Mouse (Mus musculus) midbrain, embryonic 15.5 days (tissue): Measurements from ENCODE around the gene Srbd1. TPM values are rescaled to one million over a fixed set of nuclear protein-coding genes. Genes with fewer than 3 reads are reported as not detected.

Source experiments
- ATAC-seq: fragments of 200-750 bp; cut with Nextera tagmentation; replicated peaks from 2 replicates; pipeline ENCODE4 v1.8.0; 2017; ENCODE audit warnings: moderate TSS enrichment
- H3K27ac ChIP-seq: fragments of 300-500 bp; sonication (generic); 2 replicates; pipeline ENCODE4 v1.5.1; 2015; ENCODE audit warnings: mild to moderate bottlenecking, inconsistent platforms
- H3K27me3 ChIP-seq: fragments of 300-500 bp; sonication (generic); replicated peaks from 2 replicates; pipeline ENCODE4 v1.6.1; 2015; ENCODE audit warnings: inconsistent platforms
- H3K36me3 ChIP-seq: fragments of 300-500 bp; sonication (generic); replicated peaks from 2 replicates; pipeline ENCODE4 v1.6.1; 2015; ENCODE audit warnings: inconsistent platforms
- H3K4me1 ChIP-seq: fragments of 300-500 bp; sonication (generic); 2 replicates; pipeline ENCODE4 v1.6.1; 2015; ENCODE audit warnings: inconsistent platforms
- H3K4me2 ChIP-seq: fragments of 300-500 bp; sonication (generic); 2 replicates; pipeline ENCODE4 v1.6.1; 2015; ENCODE audit warnings: inconsistent platforms, mild to moderate bottlenecking, moderate library complexity
- H3K4me3 ChIP-seq: fragments of 300-500 bp; sonication (generic); 2 replicates; pipeline ENCODE4 v1.5.1; 2015; ENCODE audit warnings: mild to moderate bottlenecking, inconsistent platforms
- H3K9ac ChIP-seq: fragments of 300-500 bp; sonication (generic); 2 replicates; pipeline ENCODE4 v1.6.1; 2015; ENCODE audit warnings: mild to moderate bottlenecking, inconsistent platforms
- H3K9me3 ChIP-seq: fragments of 300-500 bp; sonication (generic); 2 replicates; pipeline ENCODE4 v1.6.1; 2016; ENCODE audit warnings: inconsistent platforms
- WGBS: fragments of 180-500 bp; shearing (Covaris S2); methylation state at CpG from one replicate; pipeline ENCODE4 v1.1.7; 2015; ENCODE audit warnings: mixed read lengths; 5-methylcytosine and 5-hydroxymethylcytosine counted together
- polyA plus RNA-seq: library from polyadenylated mRNA; unstranded; fragments of >200 nt; fragmentation: Nextera tagmentation; extraction: Ambion mirVana; gene quantifications from 2 replicates; pipeline ENCODE4 v1.2.1, GENCODE M21; 2015

Gene Srbd1
- polyA plus RNA-seq, 1 experiment from 2014 or later: 14.8 TPM

GRCm38 (mm10) chr17:86132534-86132933 lies 12.4 kb downstream of the Srbd1 start:
- H3K27ac ChIP-seq: no peak overlapping the region
- no peaks in the 10 kb centered on the region for H3K27me3 ChIP-seq
- no peak overlapping the region for H3K4me2 ChIP-seq
- no peaks in the 10 kb centered on the region for H3K4me1 ChIP-seq
- H3K4me3 ChIP-seq: no peak overlapping the region
- no peak for ATAC-seq
- H3K9ac ChIP-seq: no peak overlapping the region
- no peaks in the 10 kb centered on the region for H3K9me3 ChIP-seq
- WGBS: 81% methylated on average over 5 of the region's 5 CpGs
- H3K36me3 ChIP-seq: peaks cover 8% of the 10 kb centered on the region; the same call in 1 of the 2 replicates

GRCm38 (mm10) chr17:86128198-86128597 lies 16.8 kb downstream of the Srbd1 start:
- Histone ChIP-seq H3K27me3 (no peaks in the 10 kb centered on the region), H3K4me2 (no peak overlapping the region), H3K4me3 (no peak overlapping the region), H3K36me3 (0 out of 2 replicates have a peak, but pooled peaks cover 4% of the 10 kb centered on the region), H3K9me3 (no peaks in the 10 kb centered on the region), H3K9ac (no peak overlapping the region), H3K27ac (no peak overlapping the region), H3K4me1 (no peaks in the 10 kb centered on the region)
- 94% methylated on average over 5 of the region's 5 CpGs for WGBS
- no peak for ATAC-seq

GRCm38 (mm10) chr17:86125908-86126307 lies 19.1 kb downstream of the Srbd1 start:
- Histone ChIP-seq H3K4me3 (no peak overlapping the region), H3K4me2 (no peak overlapping the region), H3K9ac (no peak overlapping the region), H3K27ac (no peak overlapping the region), H3K27me3 (no peaks in the 10 kb centered on the region), H3K4me1 (no peaks in the 10 kb centered on the region), H3K9me3 (no peaks in the 10 kb centered on the region), H3K36me3 (0 out of 2 replicates have a peak, but pooled peaks cover 4% of the 10 kb centered on the region)
- no peak for ATAC-seq
- WGBS: 85% methylated on average over 5 of the region's 5 CpGs

- Histone ChIP-seq H3K4me2 (no peak overlapping the region), H3K27ac (no peak overlapping the region), H3K4me3 (no peak overlapping the region), H3K27me3 (no peaks in the 10 kb centered on the region), H3K9me3 (no peaks in the 10 kb centered on the region), H3K4me1 (no peaks in the 10 kb centered on the region), H3K36me3 (0 out of 2 replicates have a peak, but pooled peaks cover 4% of the 10 kb centered on the region), H3K9ac (no peak overlapping the region)
- ATAC-seq: no peak
- WGBS: 93% methylated on average over 3 of the region's 3 CpGs
These were observed 21.8 kb downstream of the Srbd1 start for GRCm38 (mm10) chr17:86123146-86123545.

GRCm38 (mm10) chr17:86096875-86097274 lies 48.1 kb downstream of the Srbd1 start:
- H3K36me3 ChIP-seq: 0 out of 2 replicates have a peak, but pooled peaks cover 3% of the 10 kb centered on the region
- H3K4me1 ChIP-seq: no peaks in the 10 kb centered on the region
- H3K4me2 ChIP-seq: no peak overlapping the region
- no peak overlapping the region for H3K4me3 ChIP-seq
- H3K27ac ChIP-seq: no peak overlapping the region
- 91% methylated on average over 2 of the region's 2 CpGs for WGBS
- H3K9me3 ChIP-seq: no peaks in the 10 kb centered on the region
- no peak for ATAC-seq
- no peak overlapping the region for H3K9ac ChIP-seq
- no peaks in the 10 kb centered on the region for H3K27me3 ChIP-seq

- Histone ChIP-seq H3K9me3 (no peaks in the 10 kb centered on the region), H3K27ac (no peak overlapping the region), H3K27me3 (no peaks in the 10 kb centered on the region), H3K4me3 (no peak overlapping the region), H3K36me3 (0 out of 2 replicates have a peak, but pooled peaks cover 3% of the 10 kb centered on the region), H3K4me2 (no peak overlapping the region), H3K4me1 (peaks cover 3% of the 10 kb centered on the region; the same call in 1 of the 2 replicates), H3K9ac (no peak overlapping the region)
- no peak for ATAC-seq
- WGBS: 96% methylated on average over 1 of the region's 1 CpGs
These were observed 51.9 kb downstream of the Srbd1 start for GRCm38 (mm10) chr17:86093124-86093523.

- 72% methylated on average over 1 of the region's 1 CpGs for WGBS
- Histone ChIP-seq H3K9ac (no peak overlapping the region), H3K4me3 (no peak overlapping the region), H3K4me2 (no peak overlapping the region), H3K27me3 (no peaks in the 10 kb centered on the region), H3K4me1 (peaks cover 3% of the 10 kb centered on the region; the same call in 1 of the 2 replicates), H3K36me3 (no peaks in the 10 kb centered on the region), H3K9me3 (no peaks in the 10 kb centered on the region), H3K27ac (no peak overlapping the region)
- ATAC-seq: no peak
These were observed 53.3 kb downstream of the Srbd1 start for GRCm38 (mm10) chr17:86091631-86092030.

- 49% methylated on average over 9 of the region's 9 CpGs for WGBS
- H3K4me2 ChIP-seq: no peak overlapping the region
- H3K9ac ChIP-seq: no peak overlapping the region
- no peak overlapping the region for H3K27ac ChIP-seq
- no peaks in the 10 kb centered on the region for H3K27me3 ChIP-seq
- H3K36me3 ChIP-seq: no peaks in the 10 kb centered on the region
- H3K4me1 ChIP-seq: peaks cover 3% of the 10 kb centered on the region; the same call in 1 of the 2 replicates
- ATAC-seq: no peak
- no peaks in the 10 kb centered on the region for H3K9me3 ChIP-seq
- no peak overlapping the region for H3K4me3 ChIP-seq
These were observed 54.9 kb downstream of the Srbd1 start for GRCm38 (mm10) chr17:86089893-86090588.

GRCm38 (mm10) chr17:86087922-86088321 lies 57.1 kb downstream of the Srbd1 start:
- H3K9ac ChIP-seq: no peak overlapping the region
- H3K36me3 ChIP-seq: no peaks in the 10 kb centered on the region
- no peak overlapping the region for H3K4me2 ChIP-seq
- H3K4me3 ChIP-seq: no peak overlapping the region
- H3K27me3 ChIP-seq: no peaks in the 10 kb centered on the region
- no peaks in the 10 kb centered on the region for H3K9me3 ChIP-seq
- no peak for ATAC-seq
- 91% methylated on average over 9 of the region's 9 CpGs for WGBS
- H3K4me1 ChIP-seq: peaks cover 3% of the 10 kb centered on the region; the same call in 1 of the 2 replicates
- no peak overlapping the region for H3K27ac ChIP-seq

GRCm38 (mm10) chr17:86086191-86086590 lies 58.8 kb downstream of the Srbd1 start:
- WGBS: 81% methylated on average over 4 of the region's 4 CpGs
- Histone ChIP-seq H3K9ac (no peak overlapping the region), H3K27me3 (no peaks in the 10 kb centered on the region)

GRCm38 (mm10) chr17:86083207-86083606 lies 61.8 kb downstream of the Srbd1 start:
- no peak overlapping the region for H3K9ac ChIP-seq
- WGBS: 69% methylated on average over 7 of the region's 7 CpGs
- no peak overlapping the region for H3K4me2 ChIP-seq
- no peaks in the 10 kb centered on the region for H3K36me3 ChIP-seq
- H3K4me3 ChIP-seq: no peak overlapping the region
- no peaks in the 10 kb centered on the region for H3K9me3 ChIP-seq
- no peaks in the 10 kb centered on the region for H3K27me3 ChIP-seq
- H3K4me1 ChIP-seq: no peaks in the 10 kb centered on the region
- no peak for ATAC-seq
- no peak overlapping the region for H3K27ac ChIP-seq

More at GRCm38 (mm10) chr17:86086191-86086590, 58.8 kb downstream of the Srbd1 start:
- Histone ChIP-seq H3K4me3 (no peak overlapping the region), H3K36me3 (no peaks in the 10 kb centered on the region), H3K4me2 (no peak overlapping the region), H3K9me3 (no peaks in the 10 kb centered on the region), H3K4me1 (peaks cover 3% of the 10 kb centered on the region; the same call in 1 of the 2 replicates), H3K27ac (no peak overlapping the region)
- no peak for ATAC-seq

GRCm38 (mm10) chr17:86078060-86078459 lies 66.9 kb downstream of the Srbd1 start:
- no peak overlapping the region for H3K4me3 ChIP-seq
- H3K9me3 ChIP-seq: no peaks in the 10 kb centered on the region
- no peak for ATAC-seq
- H3K27me3 ChIP-seq: no peaks in the 10 kb centered on the region
- H3K27ac ChIP-seq: no peak overlapping the region
- no peak overlapping the region for H3K4me2 ChIP-seq
- H3K9ac ChIP-seq: no peak overlapping the region
- no peaks in the 10 kb centered on the region for H3K4me1 ChIP-seq
- WGBS: 74% methylated on average over 11 of the region's 11 CpGs
- H3K36me3 ChIP-seq: no peaks in the 10 kb centered on the region

- no peak overlapping the region for H3K4me2 ChIP-seq
- H3K27me3 ChIP-seq: no peaks in the 10 kb centered on the region
- H3K27ac ChIP-seq: no peak overlapping the region
- H3K4me1 ChIP-seq: no peaks in the 10 kb centered on the region
- no peak overlapping the region for H3K4me3 ChIP-seq
- no peak overlapping the region for H3K9ac ChIP-seq
- WGBS: 95% methylated on average over 3 of the region's 3 CpGs
- H3K36me3 ChIP-seq: no peaks in the 10 kb centered on the region
- no peak for ATAC-seq
- no peaks in the 10 kb centered on the region for H3K9me3 ChIP-seq
These were observed 77.5 kb downstream of the Srbd1 start for GRCm38 (mm10) chr17:86067444-86067843.
